Mouse (Mus musculus) kidney, postnatal 25 days (tissue): ENCODE measurements around the gene Otud7b.
"Not testable (repeated sequence)": the region's sequence is repeated elsewhere in the genome, so short reads cannot be mapped to it uniquely, and the experiment has no call there.

Experiments used
- DNase-seq, 2 experiments: peaks; one replicate each; pipeline ENCODE4 v3.0.0; 2021; ENCODE audit warnings: mixed read lengths in 2 of 2

Otud7b gene

DNA sequence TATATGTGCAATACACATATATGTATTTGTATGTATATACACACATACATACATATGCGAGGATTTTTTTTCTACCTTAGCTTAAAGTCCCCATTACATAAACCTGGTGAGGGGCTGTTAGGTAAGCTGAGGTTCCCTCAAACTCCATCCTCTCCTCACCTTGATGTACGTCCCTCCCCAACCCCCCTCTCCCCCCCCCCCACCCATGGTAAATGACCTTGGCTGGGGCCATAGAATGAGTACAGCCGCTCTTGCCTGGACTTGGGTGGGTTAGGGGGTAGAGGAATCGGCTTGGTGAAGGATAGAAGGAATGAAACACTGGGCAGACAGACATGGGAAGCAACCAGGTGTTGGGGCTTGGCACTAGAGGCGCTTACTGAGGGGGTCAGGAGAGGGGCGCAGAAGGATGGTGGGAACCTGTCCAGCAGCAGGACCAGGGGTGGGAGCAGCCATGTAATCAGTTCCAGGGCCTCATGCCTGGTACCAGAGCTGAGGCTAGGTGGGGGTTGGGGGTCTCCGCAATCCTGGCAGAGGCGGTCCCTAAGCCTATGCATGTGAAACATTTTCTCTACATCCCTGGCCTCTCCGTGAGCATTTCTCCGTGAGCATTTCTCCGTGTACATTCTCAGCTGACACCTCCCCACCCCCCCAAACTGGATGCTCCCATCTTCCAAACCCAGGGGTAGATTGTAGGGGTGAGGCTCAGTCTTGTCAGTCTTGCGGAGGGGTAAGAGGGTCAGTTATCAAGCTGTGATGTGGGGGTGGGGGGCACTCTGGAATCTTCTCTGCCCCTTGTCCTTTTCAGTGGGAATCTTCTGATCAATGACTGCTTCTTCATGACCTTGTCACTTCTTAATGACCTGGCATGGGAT, 77.4 kb downstream of the Otud7b start:
- no peak for DNase-seq

DNA sequence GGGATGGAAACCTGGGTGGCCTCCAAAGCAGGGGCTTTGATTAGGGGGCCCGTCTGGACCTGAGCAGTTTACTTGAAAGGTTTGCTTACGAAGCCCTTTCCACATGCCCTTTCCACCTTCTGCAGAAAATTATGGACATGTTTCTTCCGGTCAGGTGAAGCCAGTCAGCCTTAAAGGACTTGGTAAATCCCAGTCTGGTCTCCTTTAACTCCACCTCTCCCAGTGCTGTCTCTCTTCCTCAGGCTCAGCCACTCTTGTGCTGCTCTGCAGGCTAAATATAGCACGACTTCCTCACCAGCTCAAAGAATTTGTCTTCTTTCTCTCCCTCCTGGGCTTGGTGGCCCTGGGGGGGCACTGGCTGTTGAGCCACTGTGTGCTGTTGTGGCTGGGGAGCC, 78.1 kb downstream of the Otud7b start:
- DNase-seq: no peak

DNA sequence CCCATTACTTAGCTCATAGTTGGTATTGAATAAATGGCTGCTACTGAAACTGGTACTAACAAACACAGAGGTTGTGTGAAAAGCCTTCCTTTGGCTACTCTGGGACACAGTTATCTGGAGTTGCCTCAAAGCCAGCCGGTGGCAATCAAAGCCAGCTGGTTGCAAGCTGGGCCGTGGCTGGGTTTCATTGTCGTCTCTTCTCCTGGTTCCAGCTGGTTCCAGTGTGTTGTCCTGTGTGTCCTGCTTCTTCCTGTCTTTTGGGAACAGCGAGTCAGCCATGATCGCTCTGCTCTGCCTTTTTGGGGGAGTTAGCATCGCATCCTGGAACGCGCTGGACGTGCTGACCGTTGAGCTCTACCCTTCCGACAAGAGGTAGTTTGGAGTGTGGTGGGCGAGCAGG, 88.7 kb downstream of the Otud7b start:
- DNase-seq: no peak

DNA sequence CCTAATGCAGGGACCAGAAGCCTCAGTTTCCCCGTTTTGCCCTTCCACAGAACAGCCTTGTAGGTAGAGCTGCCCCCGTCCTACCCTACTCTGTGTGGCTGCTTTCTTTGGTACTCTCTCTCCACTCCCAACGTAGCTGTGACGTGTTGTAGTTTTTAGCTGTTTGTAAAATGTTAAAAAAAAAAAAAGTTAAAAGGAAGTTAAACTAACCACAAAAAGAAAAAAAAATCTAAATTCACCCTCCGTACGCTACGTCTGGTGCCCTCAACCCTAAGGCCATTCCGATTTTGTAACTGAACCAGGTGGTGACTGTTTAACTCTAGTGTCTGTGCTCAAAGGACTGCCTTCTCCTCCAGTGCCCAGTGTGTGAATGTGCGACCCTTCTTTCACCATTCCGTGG, 90.6 kb downstream of the Otud7b start:
- DNase-seq: no peak

DNA sequence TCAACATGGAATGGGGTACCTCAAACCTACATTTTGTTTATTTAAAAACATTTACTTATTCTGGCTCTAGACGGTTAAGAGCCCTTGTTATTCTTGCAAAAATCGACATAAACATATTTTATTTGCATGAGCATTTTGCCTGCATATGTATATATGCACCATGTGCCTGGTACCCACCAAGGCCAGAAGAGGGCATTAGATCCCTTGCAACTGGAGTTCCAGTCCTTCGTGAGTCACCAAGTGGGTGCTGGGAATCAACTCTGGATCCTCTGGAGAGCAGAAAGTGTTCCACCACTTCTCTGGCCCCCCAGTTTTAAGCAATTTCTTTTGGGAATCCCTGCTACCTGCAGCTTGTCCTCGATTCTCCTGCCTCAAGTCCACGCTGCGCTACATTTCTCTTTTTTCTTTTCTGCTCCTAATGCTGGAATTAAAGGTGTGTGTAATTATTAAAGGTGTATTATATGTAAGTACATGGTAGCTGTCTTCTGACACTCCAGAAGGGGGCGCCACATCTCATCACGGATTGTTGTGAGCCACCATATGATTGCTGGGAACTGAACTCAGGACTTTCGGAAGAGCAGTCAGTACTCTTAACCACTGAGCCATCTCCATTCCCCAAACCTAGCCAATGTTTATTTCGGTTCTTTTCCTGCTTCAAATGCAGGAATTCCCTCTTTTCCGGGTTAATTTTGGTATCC, 91.4 kb downstream of the Otud7b start:
- DNase-seq: no peak

DNA sequence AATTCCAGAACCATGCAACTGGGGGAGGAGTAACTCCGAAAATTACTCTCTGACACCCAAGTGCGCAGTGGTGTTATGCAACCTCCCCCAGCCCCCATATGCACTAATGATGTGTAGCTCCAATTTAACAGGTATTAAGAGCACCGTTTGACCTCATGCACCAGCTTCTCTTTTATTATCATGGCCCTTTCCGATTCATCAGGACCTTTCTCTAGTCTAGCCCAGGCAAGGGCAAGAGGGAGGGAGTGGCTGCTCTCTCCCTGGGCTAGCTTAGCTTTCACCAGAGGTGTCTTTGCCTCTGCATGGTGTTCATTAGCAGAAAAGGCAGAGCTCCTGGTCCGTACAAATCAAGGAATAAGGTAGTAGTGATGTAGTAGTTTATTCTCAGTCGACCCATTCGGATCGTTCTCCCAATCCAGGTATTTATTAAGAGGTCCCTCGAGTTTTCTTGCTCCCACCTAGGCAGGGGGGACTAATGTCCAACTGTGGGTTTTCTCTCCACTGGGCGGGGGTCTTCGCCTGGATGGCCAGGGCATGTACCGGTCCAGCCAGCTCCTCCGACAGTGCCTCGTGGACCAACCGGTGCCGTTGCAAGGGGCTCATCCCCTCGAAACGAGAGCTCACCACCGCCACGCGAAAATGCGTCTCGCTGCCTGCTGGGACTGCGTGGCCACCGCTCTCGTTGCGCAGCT, 92.3 kb downstream of the Otud7b start:
- DNase-seq: no peak

DNA sequence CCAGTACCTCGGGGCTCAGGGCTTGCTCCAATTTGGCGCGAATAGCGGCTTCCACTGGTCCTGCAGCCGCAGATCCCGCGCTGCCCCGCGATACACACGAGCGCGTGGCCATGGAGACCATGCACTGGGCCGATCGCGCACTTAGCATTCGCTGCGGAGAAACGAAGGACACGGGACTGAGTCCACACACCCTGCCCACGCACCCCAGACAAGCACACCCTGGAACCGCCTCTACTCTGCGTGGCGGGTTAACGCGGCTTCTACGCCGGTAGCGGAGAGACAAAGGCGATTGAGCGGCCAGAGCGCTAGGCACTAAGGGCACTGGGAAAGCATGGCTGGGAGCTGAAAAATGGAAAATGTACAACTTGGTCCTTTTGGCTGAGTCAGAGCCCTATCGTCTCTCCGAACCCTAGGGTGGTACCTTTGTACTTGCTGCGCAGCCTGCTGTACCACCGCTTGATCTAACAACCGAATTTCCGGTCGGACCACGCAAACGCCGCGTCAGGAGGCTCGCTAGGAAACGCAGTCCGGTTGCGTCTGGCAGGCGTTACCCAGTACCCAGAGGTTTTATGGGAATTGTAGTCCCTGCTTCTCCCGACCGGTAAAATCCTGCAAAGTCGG, 92.9 kb downstream of the Otud7b start:
- peak; percentile 91 to 96 for DNase-seq

DNA sequence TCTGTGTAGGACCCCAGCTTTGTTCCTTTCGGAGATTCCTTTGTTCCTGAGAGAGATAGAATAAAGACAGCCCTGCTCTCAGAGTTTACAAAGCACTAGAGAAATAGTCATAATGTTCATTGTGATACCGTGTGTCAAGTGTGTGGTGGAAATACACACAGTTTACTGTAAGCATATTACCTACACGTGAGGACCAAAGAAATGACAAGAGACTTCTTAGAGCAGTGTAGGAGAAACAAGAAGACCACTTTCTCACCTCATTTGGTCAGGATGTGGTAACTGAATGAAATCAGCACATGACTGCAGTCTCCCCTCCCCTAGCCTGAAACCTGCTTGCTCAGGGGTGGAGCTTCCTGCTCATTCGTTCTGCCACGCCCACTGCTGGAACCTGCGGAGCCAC, 93.9 kb downstream of the Otud7b start:
- peak in 1 of 2 experiments; percentile 42 for DNase-seq

DNA sequence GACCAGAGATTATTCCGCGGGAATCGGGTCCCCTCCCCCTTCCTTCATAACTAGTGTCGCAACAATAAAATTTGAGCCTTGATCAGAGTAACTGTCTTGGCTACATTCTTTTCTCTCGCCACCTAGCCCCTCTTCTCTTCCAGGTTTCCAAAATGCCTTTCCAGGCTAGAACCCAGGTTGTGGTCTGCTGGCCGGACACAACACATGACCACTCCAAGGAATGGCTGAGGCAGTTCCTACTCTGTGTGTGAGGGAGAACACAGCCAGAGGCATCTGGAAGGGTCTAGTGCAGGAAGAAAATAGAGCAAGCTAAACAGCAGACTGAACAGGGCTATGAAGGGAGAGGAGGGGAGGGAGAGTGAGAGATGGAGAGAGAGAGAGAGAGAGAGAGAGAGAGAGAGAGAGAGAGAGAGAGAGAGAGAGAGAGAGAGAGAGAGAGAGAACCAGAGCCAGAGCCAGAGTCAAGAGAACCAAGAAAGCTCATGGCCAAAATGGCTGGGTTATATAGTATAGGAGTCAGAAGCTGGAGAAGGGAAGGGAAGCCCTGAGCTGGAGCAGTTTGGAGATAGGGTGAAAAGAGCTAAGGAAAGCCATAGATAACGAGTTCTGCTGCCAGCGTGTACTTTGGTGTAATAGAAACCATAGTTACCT, 94.4 kb downstream of the Otud7b start:
- not testable (repeated sequence) for DNase-seq

DNA sequence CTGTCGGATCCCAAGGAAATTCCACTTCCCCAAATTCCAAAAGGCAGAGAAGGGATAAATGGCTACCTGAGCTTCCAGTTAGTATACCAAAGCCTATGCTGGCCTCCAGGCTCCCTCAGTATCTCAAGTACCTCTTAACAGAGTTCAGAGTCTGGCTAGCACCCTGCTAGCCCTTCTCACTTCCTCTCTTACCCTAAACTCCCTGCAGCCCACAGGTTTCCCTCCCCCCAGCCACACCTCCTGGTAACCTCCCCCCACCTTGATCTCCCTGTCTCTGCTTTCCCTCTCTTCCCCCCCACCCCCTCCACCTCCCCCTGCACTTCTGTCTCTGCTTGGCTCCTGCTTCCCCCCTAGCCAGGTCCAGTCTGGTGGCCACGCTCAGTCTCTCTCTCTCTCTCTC, 95.4 kb downstream of the Otud7b start:
- DNase-seq: no peak

DNA sequence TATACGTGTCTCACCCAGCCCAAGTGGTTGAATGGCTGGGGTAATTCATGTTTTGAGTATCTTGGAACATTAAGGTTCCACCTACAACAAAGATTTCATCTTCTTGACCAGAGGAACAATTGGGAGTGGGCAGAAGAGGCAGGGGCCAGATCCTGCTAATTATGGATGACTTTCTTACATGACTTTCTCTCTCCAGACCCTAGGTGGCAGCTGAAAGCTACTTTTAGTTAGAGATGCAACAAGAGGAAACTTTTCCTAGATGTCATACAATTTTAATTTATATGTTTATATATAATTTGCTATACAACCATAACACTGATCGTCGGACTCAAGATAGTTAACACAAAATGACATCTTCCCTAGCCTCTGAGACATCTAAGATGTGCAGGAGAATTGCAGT, 103.5 kb downstream of the Otud7b start:
- no peak for DNase-seq

DNA sequence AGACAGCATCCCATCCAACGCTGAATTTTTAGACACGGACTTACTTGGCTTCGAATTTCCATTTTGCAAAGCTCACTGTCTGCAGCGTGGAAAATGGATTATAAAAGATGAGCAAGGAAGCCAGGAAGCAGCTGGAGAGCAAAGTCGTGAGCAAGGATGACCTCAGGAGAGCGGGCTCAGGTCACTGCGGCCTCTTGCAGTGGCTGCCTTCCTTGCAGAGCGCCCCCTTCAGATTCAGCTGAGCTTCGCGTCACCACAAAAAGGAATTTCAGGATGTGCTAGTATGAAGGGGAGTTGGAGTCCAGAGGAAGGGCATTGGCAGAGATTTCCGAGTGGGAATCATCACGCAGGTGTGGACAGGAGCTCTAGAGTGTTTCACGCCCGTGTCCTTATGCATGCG, 104.9 kb downstream of the Otud7b start:
- peak in 1 of 2 experiments; percentile 36 for DNase-seq
